Mouse (Mus musculus) stomach, postnatal 0 days (tissue): Measurements from ENCODE around the gene Dna2.

ENCODE experiments used
- CTCF ChIP-seq: IDR thresholded peaks from 2 replicates; pipeline ENCODE4 v1.5.1; 2016; ENCODE audit warnings: antibody characterized with exemption, low read depth, mild to moderate bottlenecking, moderate library complexity
- EP300 ChIP-seq: optimal IDR thresholded peaks from 2 replicates; pipeline ENCODE3; 2016; ENCODE audit warnings: antibody characterized with exemption

GRCm38 (mm10) chr10:62906336-62906735 is 40.5 kb upstream of the Dna2 start:
- TF ChIP-seq EP300 (no peak), CTCF (no peak)
